Mouse (Mus musculus) limb, embryonic 11.5 days (tissue): ENCODE measurements around the gene Cdk13. TPM values are rescaled to one million over a fixed set of nuclear protein-coding genes. Genes with fewer than 3 reads are reported as not detected.

ENCODE experiments used
- ATAC-seq: fragments of 200-750 bp; cut with Nextera tagmentation; 2 replicates; pipeline ENCODE4 v1.8.0; 2017; ENCODE audit warnings: low read depth; ENCODE audit not compliant: insufficient number of reproducible peaks, low FRiP score, low TSS enrichment
- DNase-seq: peaks from one replicate; pipeline ENCODE4 v3.0.0-alpha.2; 2015; ENCODE audit warnings: low spot score
- H3K27ac ChIP-seq: fragments of 300-500 bp; sonication (generic); replicated peaks from 2 replicates; pipeline ENCODE4 v1.5.1; 2014; ENCODE audit warnings: low read depth, mild to moderate bottlenecking, low read length
- H3K27me3 ChIP-seq: fragments of 300-500 bp; sonication (generic); 2 replicates; pipeline ENCODE4 v1.6.1; 2014; ENCODE audit warnings: mild to moderate bottlenecking, low read length, mixed read lengths; ENCODE audit not compliant: control insufficient read depth, insufficient read depth
- H3K36me3 ChIP-seq: fragments of 300-500 bp; sonication (generic); 2 replicates; pipeline ENCODE4 v1.6.1; 2014; ENCODE audit warnings: mild to moderate bottlenecking, low read length, moderate library complexity, mixed read lengths; ENCODE audit not compliant: control insufficient read depth, insufficient read depth
- H3K4me1 ChIP-seq: fragments of 300-500 bp; sonication (generic); 2 replicates; pipeline ENCODE4 v1.6.1; 2014; ENCODE audit warnings: low read length, mixed read lengths; ENCODE audit not compliant: control insufficient read depth, insufficient read depth
- H3K4me2 ChIP-seq: fragments of 300-500 bp; sonication (generic); 2 replicates; pipeline ENCODE4 v1.6.1; 2014; ENCODE audit warnings: low read depth, mild to moderate bottlenecking, moderate library complexity; ENCODE audit not compliant: severe bottlenecking
- H3K4me3 ChIP-seq: fragments of 300-500 bp; sonication (generic); 2 replicates; pipeline ENCODE4 v1.5.1; 2014; ENCODE audit warnings: low read depth, low read length
- H3K9ac ChIP-seq: fragments of 300-500 bp; sonication (generic); 2 replicates; pipeline ENCODE4 v1.6.1; 2014; ENCODE audit warnings: mild to moderate bottlenecking, low read length
- H3K9me3 ChIP-seq: fragments of 300-500 bp; sonication (generic); 2 replicates; pipeline ENCODE4 v1.6.1; 2016; ENCODE audit warnings: low read length; ENCODE audit not compliant: control insufficient read depth
- WGBS: fragments of 180-500 bp; shearing (Covaris S2); extraction: QIAGEN DNeasy Blood & Tissue Kit; methylation state at CpG from one replicate; pipeline ENCODE4 v1.1.7; 2014; 5-methylcytosine and 5-hydroxymethylcytosine counted together
- microRNA counts: library from miRNA; unstranded; fragments of <30 nt; microRNA quantifications from one replicate; lab custom pipeline; 2016
- microRNA-seq: library from miRNA; unstranded; fragments of <30 nt; microRNA quantifications from one replicate; pipeline ENCODE4, GENCODE M21; 2016
- polyA plus RNA-seq: library from polyadenylated mRNA; unstranded; fragments of >200 nt; fragmentation: Nextera tagmentation; extraction: Ambion mirVana; gene quantifications from 2 replicates; pipeline ENCODE4 v1.2.1, GENCODE M21; 2014

Cdk13 gene
- polyA plus RNA-seq, 1 experiment from 2014 or later: 18.1 TPM

DNA sequence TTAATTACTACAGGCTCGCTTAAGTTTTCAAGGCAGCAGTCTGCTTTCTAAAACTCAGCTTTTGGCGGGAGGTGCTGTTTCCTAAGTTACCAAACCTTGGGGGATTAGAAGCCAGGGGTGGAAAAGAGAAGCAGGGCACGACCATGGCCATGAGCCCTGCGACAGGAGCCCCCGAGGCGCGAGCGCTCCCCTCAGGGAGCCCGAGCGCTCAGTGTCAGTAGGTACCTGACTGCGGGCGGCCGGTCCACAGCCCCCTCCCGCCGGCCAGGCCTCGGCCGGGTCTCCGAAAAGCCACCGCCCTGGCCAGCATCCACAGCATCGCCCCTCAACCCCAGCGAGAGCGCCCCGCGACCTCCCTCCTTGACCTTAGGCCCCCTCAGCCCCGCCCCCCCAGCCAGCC is 110.5 kb downstream of the Cdk13 start:
- peak overlapping the region; percentile 53; the same call in 1 of the 2 replicates for H3K9ac ChIP-seq
- 0% methylated on average over 19 of the region's 25 CpGs for WGBS
- no peaks in the 10 kb centered on the region for H3K9me3 ChIP-seq
- H3K27me3 ChIP-seq: no peaks in the 10 kb centered on the region
- H3K4me3 ChIP-seq: peak overlapping the region; percentile 83
- ATAC-seq: peak; percentile 83
- H3K27ac ChIP-seq: peak overlapping the region; percentile 80; the same call in 1 of the 2 replicates
- no peak for DNase-seq
- no peaks in the 10 kb centered on the region for H3K4me1 ChIP-seq
- H3K36me3 ChIP-seq: no peaks in the 10 kb centered on the region
- H3K4me2 ChIP-seq: peak overlapping the region; percentile 51

DNA sequence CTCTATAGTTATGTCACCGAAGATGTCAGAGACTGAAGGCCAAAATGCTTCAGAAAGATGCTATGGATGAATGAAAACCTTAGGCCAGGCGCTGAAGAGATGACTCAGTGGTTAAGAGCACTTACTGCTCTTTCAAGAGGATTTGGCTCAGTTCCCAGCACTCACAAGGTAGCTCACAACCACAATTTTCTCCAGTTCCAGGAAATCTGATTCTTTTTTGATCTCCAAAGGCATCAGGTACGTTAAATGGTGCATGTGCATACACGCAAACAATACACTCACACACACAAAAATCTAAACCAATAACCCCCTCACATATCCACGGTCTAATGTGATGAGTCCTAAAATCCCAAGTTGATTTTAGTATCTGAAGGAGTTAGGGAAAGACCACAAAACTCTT is 111.1 kb downstream of the Cdk13 start:
- Histone ChIP-seq H3K27me3 (no peaks in the 10 kb centered on the region), H3K36me3 (no peaks in the 10 kb centered on the region), H3K9ac (no peak overlapping the region), H3K4me3 (no peak overlapping the region), H3K27ac (no peak overlapping the region), H3K4me2 (no peak overlapping the region; the same call in 1 of the 2 replicates), H3K9me3 (no peaks in the 10 kb centered on the region), H3K4me1 (no peaks in the 10 kb centered on the region)
- 77% methylated on average over 5 of the region's 5 CpGs for WGBS
- no peak for ATAC-seq
- no peak for DNase-seq

DNA sequence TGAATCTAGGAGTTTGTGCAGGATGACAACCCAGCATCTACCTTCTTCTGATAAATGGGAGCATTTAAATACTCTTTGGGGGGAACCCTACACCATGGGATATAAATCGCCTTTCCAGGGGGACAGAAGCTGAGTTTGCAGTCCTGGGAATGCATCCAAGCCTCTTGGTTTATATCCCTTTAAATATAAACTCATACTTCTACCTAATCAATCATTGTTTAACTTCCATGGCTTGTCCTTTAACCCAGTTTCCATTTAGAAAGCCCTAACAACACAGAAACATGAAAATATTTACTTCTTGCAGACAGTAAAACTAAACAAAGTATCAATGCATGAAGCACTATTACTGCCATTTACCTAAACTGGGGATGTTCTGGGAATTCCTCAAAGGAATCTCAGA is 113.5 kb downstream of the Cdk13 start:
- no peak for DNase-seq
- Histone ChIP-seq H3K27ac (no peak overlapping the region), H3K9ac (no peak overlapping the region), H3K27me3 (no peaks in the 10 kb centered on the region), H3K9me3 (no peaks in the 10 kb centered on the region), H3K4me1 (no peaks in the 10 kb centered on the region), H3K36me3 (no peaks in the 10 kb centered on the region), H3K4me2 (no peak overlapping the region), H3K4me3 (no peak overlapping the region)
- no peak for ATAC-seq
- 73% methylated on average over 1 of the region's 1 CpGs for WGBS

DNA sequence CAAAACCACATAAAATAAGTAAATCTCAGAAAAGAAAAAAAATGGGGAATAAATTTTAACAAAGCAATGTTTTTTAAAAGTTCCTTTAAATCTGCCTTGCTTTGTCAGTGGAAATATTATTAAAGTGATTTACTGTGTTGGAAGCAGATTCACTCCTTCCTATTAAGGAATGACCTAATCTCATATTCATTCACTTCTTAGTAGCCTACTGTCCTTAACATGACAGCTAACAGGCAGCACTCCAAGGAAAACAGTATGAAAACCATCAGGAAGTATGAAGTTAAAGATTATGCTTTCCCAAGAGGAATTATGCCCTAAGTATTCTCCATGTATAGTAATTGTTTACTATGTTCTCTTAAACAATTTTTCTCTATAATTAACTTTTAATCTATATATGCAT is 114.2 kb downstream of the Cdk13 start:
- Histone ChIP-seq H3K27ac (no peak overlapping the region), H3K4me3 (no peak overlapping the region)
- no peak for ATAC-seq

DNA sequence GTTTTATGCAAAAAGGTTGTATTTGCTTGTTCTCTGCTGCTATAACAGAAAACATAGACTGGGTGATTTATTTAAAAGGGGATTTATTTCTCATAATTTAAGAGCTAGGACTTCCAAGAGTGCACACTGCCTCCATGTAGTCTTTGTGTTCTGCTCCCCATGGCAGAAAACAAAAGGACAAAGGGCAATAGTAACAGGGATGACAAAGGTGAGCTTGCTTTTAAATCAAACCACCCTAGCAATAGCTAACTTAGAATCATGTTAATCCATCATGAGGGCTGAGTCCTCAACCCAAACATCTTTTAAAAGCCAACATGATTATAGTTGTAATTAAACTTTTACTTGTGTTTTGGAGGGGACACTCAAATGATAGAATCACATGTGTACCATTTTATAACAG is 115.4 kb downstream of the Cdk13 start:
- DNase-seq (no peak), ATAC-seq (no peak)
- Histone ChIP-seq H3K4me3 (no peak overlapping the region), H3K27ac (no peak overlapping the region), H3K9ac (no peak overlapping the region), H3K36me3 (no peaks in the 10 kb centered on the region), H3K27me3 (no peaks in the 10 kb centered on the region), H3K9me3 (no peaks in the 10 kb centered on the region), H3K4me1 (no peaks in the 10 kb centered on the region), H3K4me2 (no peak overlapping the region)

More for the DNA sequence above, 114.2 kb downstream of the Cdk13 start:
- H3K4me2 ChIP-seq: no peak overlapping the region
- H3K4me1 ChIP-seq: no peaks in the 10 kb centered on the region
- H3K36me3 ChIP-seq: no peaks in the 10 kb centered on the region
- H3K9me3 ChIP-seq: no peaks in the 10 kb centered on the region
- no peaks in the 10 kb centered on the region for H3K27me3 ChIP-seq
- no peak overlapping the region for H3K9ac ChIP-seq
- DNase-seq: no peak

DNA sequence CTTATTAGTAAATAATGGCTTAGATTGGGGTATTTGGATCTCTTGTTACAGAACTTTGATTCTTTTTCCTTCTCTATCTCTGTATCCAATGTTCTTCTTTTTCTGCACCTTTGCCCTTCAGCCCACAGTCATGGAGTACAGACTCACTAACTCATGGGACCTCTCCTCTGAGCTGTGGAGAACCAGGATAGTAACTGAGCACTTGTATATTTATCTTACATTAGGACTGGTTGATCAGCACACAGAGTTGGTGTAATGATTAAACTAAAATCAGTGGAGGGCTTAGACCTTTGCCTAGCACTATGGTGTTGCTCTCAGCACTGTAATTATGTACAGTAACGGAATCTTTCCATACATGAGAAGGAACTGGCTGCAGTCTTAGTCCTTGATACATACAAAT is 133.8 kb downstream of the Cdk13 start:
- DNase-seq: no peak
- WGBS: 89% methylated on average over 1 of the region's 1 CpGs

DNA sequence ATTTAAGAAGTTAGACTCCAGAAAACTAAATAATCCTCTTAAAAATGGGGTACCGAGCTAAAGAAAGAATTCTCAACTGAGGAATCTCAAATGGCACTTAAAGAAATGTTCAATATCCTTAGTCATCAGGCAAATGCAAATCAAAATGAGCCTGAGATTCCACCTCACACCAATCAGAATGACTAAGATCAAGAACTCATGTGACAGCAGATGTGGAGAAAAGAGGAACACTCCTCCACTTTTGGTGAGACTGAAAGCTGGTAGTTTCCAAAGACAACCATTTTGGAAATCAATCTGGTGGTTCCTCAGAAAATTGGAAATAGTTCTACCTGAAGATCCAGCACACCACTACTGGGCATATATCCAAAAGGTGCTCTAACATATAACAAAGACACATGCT is 137.5 kb downstream of the Cdk13 start:
- no peak for DNase-seq
- no peak overlapping the region for H3K9ac ChIP-seq
- 91% methylated on average over 1 of the region's 1 CpGs for WGBS

More for the DNA sequence above, 133.8 kb downstream of the Cdk13 start:
- H3K4me3 ChIP-seq: no peak overlapping the region
- no peak overlapping the region for H3K27ac ChIP-seq
- no peak overlapping the region for H3K4me2 ChIP-seq
- no peaks in the 10 kb centered on the region for H3K36me3 ChIP-seq
- H3K9me3 ChIP-seq: no peaks in the 10 kb centered on the region
- ATAC-seq: no peak
- H3K27me3 ChIP-seq: no peaks in the 10 kb centered on the region
- H3K9ac ChIP-seq: no peak overlapping the region
- H3K4me1 ChIP-seq: no peaks in the 10 kb centered on the region

More for the DNA sequence above, 137.5 kb downstream of the Cdk13 start:
- Histone ChIP-seq H3K4me1 (no peaks in the 10 kb centered on the region), H3K36me3 (no peaks in the 10 kb centered on the region), H3K27me3 (no peaks in the 10 kb centered on the region), H3K9me3 (no peaks in the 10 kb centered on the region), H3K4me3 (no peak overlapping the region), H3K4me2 (no peak overlapping the region), H3K27ac (no peak overlapping the region)
- no peak for ATAC-seq

MicroRNA genes within 50 kb of the gene (microRNA counts, 519-probe panel; counts per million panel counts)
- microRNA mmu-miR-466i (lab: Ali Mortazavi, UCI): not detected

Small RNA genes within 50 kb of the gene (microRNA-seq; reads per million reads assigned to microRNA genes)
- gene Mir466i: not detected

Other genes starting within 250 kb of the Cdk13 start
- gene Mplkip, start 109.9 kb downstream of the Cdk13 start, polyA plus RNA-seq: 46.7 and 56.5 TPM in 2 replicates
- 2.4 and 3.9 TPM in 2 replicates for gene Sugct, start 109.5 kb downstream of the Cdk13 start, polyA plus RNA-seq
- 101 and 104 TPM in 2 replicates for gene Rala, start 139.1 kb upstream of the Cdk13 start, polyA plus RNA-seq
- 75.2 and 80.2 TPM in 2 replicates for gene Yae1d1, start 188.3 kb upstream of the Cdk13 start, polyA plus RNA-seq